Mouse (Mus musculus) embryo, embryonic 9.5 days (tissue): ENCODE data around the gene Pfkfb1.

Experiments used
- DNase-seq: peaks from one replicate; pipeline ENCODE4 v3.0.0-alpha.2; 2017; ENCODE audit errors: extremely low spot score

The Pfkfb1 gene

GRCm38 (mm10) chrX:150677505-150677904 lies 89.5 kb downstream of the Pfkfb1 start:
- no peak for DNase-seq
